Mouse (Mus musculus): Measurements from ENCODE around the gene Hmga2. TPM values are rescaled to one million over a fixed set of nuclear protein-coding genes. Genes with fewer than 3 reads are reported as not detected.

Gene Hmga2
- polyA plus RNA-seq, 1 experiment from 2014 or later: 13.9 TPM

DNA sequence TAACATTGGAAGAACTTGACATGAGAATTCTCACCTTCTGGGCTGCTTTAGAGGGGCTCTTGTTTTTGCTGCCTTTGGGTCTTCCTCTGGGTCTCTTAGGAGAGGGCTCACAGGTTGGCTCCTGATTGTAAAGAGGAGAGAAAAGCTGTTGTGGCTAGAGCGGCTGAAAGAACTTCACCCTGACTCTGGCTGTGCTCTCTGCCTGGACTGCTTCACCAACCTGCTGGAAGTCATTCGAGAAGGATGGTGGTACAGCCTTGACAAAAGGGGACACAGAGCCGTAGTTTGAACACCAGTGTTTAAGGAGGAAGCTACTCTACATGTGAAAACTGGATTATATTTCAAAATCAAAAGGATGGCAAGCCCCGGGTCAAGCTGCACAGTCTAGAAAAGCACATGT lies 3.1 kb downstream of the Hmga2 start:
- no peaks in the 10 kb centered on the region for H3K9me3 ChIP-seq (ENCODE audit: low read depth, low read length)
- DNase-seq (no peak), ATAC-seq (ENCODE audit: insufficient read depth) (no peak)
- no peak overlapping the region for H3K27ac ChIP-seq (ENCODE audit: low read depth)
- H3K36me3 ChIP-seq (ENCODE audit: insufficient read depth): peaks cover 13% of the 10 kb centered on the region; the same call in 1 of the 2 replicates
- H3K9ac ChIP-seq: peak overlapping the region; percentile 96
- H3K4me2 ChIP-seq: peak overlapping the region; percentile 99
- H3K4me1 ChIP-seq (ENCODE audit: insufficient read depth): peaks cover 4% of the 10 kb centered on the region
- no peak for TF ChIP-seq CTCF (IDR thresholded peaks at IDR 0.05; ENCODE audit: low read depth)
- 17% methylated on average over 4 of the region's 4 CpGs for WGBS
- peak overlapping the region; percentile 87 for H3K4me3 ChIP-seq (ENCODE audit: low read depth, low read length)
- no peaks in the 10 kb centered on the region for H3K27me3 ChIP-seq (ENCODE audit: insufficient read depth, low read length)

DNA sequence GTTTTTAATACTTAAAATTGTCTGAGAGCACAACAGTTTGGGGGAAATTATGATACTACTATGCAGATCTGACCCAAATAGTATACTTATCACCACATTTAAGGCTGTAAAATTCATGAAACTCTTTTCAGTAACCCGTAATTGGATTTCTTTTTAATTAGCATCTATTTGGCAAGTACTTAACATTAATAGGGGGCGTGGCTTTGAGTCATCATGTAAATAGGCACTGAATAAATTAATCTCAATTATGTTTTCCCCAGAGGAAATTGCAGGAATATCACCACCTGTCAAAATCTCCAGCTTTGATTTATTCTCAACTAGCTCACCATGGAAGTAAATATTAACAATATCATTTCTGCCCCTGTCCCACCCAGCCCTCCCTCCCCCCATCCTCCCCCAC lies 3.7 kb downstream of the Hmga2 start:
- no peak for DNase-seq
- no peaks in the 10 kb centered on the region for H3K9me3 ChIP-seq (ENCODE audit: low read depth, low read length)
- 48% methylated on average over 2 of the region's 2 CpGs for WGBS
- H3K9ac ChIP-seq: no peak overlapping the region
- peak overlapping the region; percentile 99; the same call in 1 of the 2 replicates for H3K4me2 ChIP-seq
- H3K36me3 ChIP-seq (ENCODE audit: insufficient read depth): peaks cover 16% of the 10 kb centered on the region; the same call in 1 of the 2 replicates
- H3K27me3 ChIP-seq (ENCODE audit: insufficient read depth, low read length): no peaks in the 10 kb centered on the region
- ATAC-seq (ENCODE audit: insufficient read depth): no peak
- H3K4me1 ChIP-seq (ENCODE audit: insufficient read depth): peaks cover 4% of the 10 kb centered on the region; the same call in 1 of the 2 replicates
- no peak for TF ChIP-seq CTCF (IDR thresholded peaks at IDR 0.05; ENCODE audit: low read depth)
- H3K27ac ChIP-seq (ENCODE audit: low read depth): no peak overlapping the region
- H3K4me3 ChIP-seq (ENCODE audit: low read depth, low read length): no peak overlapping the region

DNA sequence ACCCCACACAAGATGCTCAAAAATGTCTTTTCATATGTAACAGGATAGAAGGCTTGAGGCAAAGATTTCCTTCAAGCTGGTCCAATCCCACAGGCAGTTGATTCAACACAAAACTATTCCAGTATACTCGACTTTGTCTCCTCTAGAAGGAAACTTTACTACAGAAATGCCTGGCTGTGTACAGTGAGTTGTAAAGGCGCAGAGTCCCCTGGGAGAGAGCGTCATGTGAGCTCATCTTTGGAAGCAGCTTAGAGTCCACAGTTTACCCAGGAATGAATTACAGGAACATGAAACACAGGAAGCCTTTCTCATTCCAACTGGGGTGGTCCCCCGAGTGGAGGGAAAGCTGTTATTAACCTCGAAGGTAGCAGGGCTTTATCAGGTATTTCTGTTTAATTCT lies 11.1 kb downstream of the Hmga2 start:
- H3K27me3 ChIP-seq (ENCODE audit: insufficient read depth, low read length): no peaks in the 10 kb centered on the region
- H3K9ac ChIP-seq: no peak overlapping the region
- H3K27ac ChIP-seq (ENCODE audit: low read depth): no peak overlapping the region
- DNase-seq (no peak), ATAC-seq (ENCODE audit: insufficient read depth) (no peak)
- peaks cover 5% of the 10 kb centered on the region; the same call in 1 of the 2 replicates for H3K4me1 ChIP-seq (ENCODE audit: insufficient read depth)
- no peak for TF ChIP-seq CTCF (IDR thresholded peaks at IDR 0.05; ENCODE audit: low read depth)
- no peaks in the 10 kb centered on the region for H3K9me3 ChIP-seq (ENCODE audit: low read depth, low read length)
- H3K4me2 ChIP-seq: no peak overlapping the region
- no peak overlapping the region for H3K4me3 ChIP-seq (ENCODE audit: low read depth, low read length)
- 66% methylated on average over 5 of the region's 5 CpGs for WGBS
- H3K36me3 ChIP-seq (ENCODE audit: insufficient read depth): peaks cover 42% of the 10 kb centered on the region

DNA sequence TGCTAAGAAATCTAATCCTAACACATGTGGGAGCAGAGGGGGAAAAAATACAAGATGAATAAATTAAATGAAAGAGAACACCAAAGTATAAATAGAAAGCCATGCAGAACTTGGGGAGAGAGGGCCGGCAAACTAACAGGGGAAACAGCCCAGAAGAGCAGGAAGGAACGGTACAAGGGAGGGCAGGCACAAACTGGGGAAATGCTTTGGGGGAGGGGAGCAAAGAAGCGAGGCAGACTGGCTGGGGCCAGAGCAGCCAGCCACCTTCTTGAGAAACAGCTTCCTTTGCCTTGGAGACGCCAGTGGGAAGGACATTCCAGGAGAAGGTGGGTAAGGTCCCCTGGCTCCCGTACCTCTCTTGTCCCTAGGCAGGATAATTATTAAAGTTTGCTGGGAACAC lies 14.5 kb downstream of the Hmga2 start:
- WGBS: 11% methylated on average over 5 of the region's 5 CpGs
- H3K4me2 ChIP-seq: peak overlapping the region; percentile 7; the same call in 1 of the 2 replicates
- TF ChIP-seq CTCF (IDR thresholded peaks at IDR 0.05; ENCODE audit: low read depth): no peak

DNA sequence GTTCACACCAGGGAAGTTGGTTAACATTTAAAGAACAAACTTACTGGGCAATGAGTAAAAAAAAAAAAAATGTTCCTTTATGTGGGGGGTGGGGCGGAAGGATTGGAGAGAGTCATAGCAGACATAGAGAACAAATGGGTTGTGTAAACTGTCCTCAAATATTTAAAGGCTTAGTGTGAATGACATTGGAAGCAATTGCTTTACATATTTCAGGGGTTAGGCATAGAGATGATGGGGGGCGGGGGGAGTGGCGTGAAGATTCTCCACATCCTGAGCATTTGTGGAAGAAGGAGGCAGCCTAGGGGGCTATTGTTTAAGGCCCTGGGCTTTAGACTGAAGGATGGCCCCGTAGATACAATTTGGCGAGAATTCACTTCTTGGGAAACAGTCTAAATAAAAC lies 15.0 kb downstream of the Hmga2 start:
- Histone ChIP-seq H3K4me3 (ENCODE audit: low read depth, low read length) (no peak overlapping the region), H3K27ac (ENCODE audit: low read depth) (no peak overlapping the region; the same call in 1 of the 2 replicates), H3K27me3 (ENCODE audit: insufficient read depth, low read length) (no peaks in the 10 kb centered on the region), H3K9me3 (ENCODE audit: low read depth, low read length) (no peaks in the 10 kb centered on the region), H3K4me1 (ENCODE audit: insufficient read depth) (peaks cover 5% of the 10 kb centered on the region; the same call in 1 of the 2 replicates), H3K4me2 (no peak overlapping the region), H3K9ac (no peak overlapping the region), H3K36me3 (ENCODE audit: insufficient read depth) (peaks cover 24% of the 10 kb centered on the region)
- no peak for TF ChIP-seq CTCF (IDR thresholded peaks at IDR 0.05; ENCODE audit: low read depth)
- 67% methylated on average over 5 of the region's 5 CpGs for WGBS
- DNase-seq (no peak), ATAC-seq (ENCODE audit: insufficient read depth) (no peak)

More for the DNA sequence above, 14.5 kb downstream of the Hmga2 start:
- Histone ChIP-seq H3K27ac (ENCODE audit: low read depth) (peak overlapping the region; percentile 59; the same call in 1 of the 2 replicates), H3K9ac (no peak overlapping the region), H3K4me3 (ENCODE audit: low read depth, low read length) (no peak overlapping the region), H3K4me1 (ENCODE audit: insufficient read depth) (peaks cover 5% of the 10 kb centered on the region; the same call in 1 of the 2 replicates), H3K27me3 (ENCODE audit: insufficient read depth, low read length) (no peaks in the 10 kb centered on the region), H3K36me3 (ENCODE audit: insufficient read depth) (peaks cover 29% of the 10 kb centered on the region), H3K9me3 (ENCODE audit: low read depth, low read length) (no peaks in the 10 kb centered on the region)
- ATAC-seq (ENCODE audit: insufficient read depth): peak; percentile 60; the same call in 1 of the 2 replicates
- DNase-seq: peak; percentile 64

DNA sequence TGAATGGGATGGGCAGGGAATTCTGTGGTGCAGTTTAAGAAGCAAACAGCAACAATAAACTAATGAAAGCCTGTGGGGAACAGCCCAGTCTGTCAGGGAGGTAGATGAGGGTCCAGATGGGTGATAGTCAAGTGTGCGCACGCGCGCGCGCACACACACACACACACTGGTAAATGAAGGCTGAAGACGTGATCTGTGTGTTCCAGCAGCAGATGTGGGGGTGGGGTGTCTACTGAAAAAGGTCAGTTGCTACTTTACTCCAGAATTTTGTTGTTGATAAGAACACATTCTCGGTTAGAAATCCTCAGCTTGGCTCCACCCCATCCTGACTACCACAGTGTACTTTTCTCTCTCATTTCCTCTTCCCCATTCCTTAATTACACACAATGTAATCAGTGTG lies 17.4 kb downstream of the Hmga2 start:
- peaks cover 5% of the 10 kb centered on the region; the same call in 1 of the 2 replicates for H3K4me1 ChIP-seq (ENCODE audit: insufficient read depth)
- H3K27me3 ChIP-seq (ENCODE audit: insufficient read depth, low read length): no peaks in the 10 kb centered on the region
- peaks cover 24% of the 10 kb centered on the region for H3K36me3 ChIP-seq (ENCODE audit: insufficient read depth)
- no peaks in the 10 kb centered on the region for H3K9me3 ChIP-seq (ENCODE audit: low read depth, low read length)
- 79% methylated on average over 8 of the region's 8 CpGs for WGBS
- no peak overlapping the region for H3K9ac ChIP-seq
- DNase-seq (no peak), ATAC-seq (ENCODE audit: insufficient read depth) (no peak)
- no peak overlapping the region for H3K27ac ChIP-seq (ENCODE audit: low read depth)
- no peak overlapping the region for H3K4me3 ChIP-seq (ENCODE audit: low read depth, low read length)
- no peak for TF ChIP-seq CTCF (IDR thresholded peaks at IDR 0.05; ENCODE audit: low read depth)
- H3K4me2 ChIP-seq: no peak overlapping the region

DNA sequence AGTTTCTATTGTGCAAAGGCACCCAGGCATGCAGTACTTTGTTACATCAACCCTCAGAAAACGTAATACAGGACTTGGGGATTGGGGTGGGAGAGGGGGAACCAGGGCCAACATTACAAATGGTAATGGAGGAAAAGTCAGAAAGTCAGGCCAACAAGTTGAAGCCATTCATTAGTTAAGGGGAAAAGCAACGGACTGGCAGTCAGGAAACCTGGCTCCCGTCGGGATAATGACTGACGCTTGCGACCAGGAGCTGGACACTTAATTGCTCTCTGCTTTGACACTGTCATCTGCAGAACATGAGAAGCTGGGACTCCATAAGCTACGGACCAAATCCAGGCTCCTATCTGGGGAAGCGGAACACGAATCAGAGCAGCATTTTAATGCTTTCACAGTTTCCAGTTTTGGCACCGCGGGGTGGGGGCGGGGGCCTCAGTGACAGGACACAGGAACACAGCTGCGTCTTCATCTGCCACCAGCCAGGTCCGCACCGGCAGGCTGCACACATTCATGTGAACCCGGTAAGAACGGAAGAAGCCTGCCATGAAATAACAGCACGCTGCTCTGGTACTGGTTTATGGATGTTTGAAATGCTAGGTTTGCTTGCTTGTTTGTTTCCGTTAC lies 26.5 kb downstream of the Hmga2 start:
- H3K4me1 ChIP-seq (ENCODE audit: insufficient read depth): no peaks in the 10 kb centered on the region
- no peaks in the 10 kb centered on the region for H3K9me3 ChIP-seq (ENCODE audit: low read depth, low read length)
- H3K9ac ChIP-seq: no peak overlapping the region
- 66% methylated on average over 19 of the region's 19 CpGs for WGBS
- no peak overlapping the region for H3K4me3 ChIP-seq (ENCODE audit: low read depth, low read length)
- no peak overlapping the region for H3K27ac ChIP-seq (ENCODE audit: low read depth)
- DNase-seq (no peak), ATAC-seq (ENCODE audit: insufficient read depth) (no peak)
- no peak overlapping the region for H3K4me2 ChIP-seq
- H3K36me3 ChIP-seq (ENCODE audit: insufficient read depth): peaks cover 19% of the 10 kb centered on the region
- no peaks in the 10 kb centered on the region for H3K27me3 ChIP-seq (ENCODE audit: insufficient read depth, low read length)
- no peak for TF ChIP-seq CTCF (IDR thresholded peaks at IDR 0.05; ENCODE audit: low read depth)
